Mouse (Mus musculus) liver, embryonic 14.5 days (tissue): ENCODE data around the gene Ifna11. TPM values are rescaled to one million over a fixed set of nuclear protein-coding genes. Genes with fewer than 3 reads are reported as not detected.
A peak's percentile ranks its signal among the peaks of the same experiment; 100 is the strongest.
"Not testable (repeated sequence)": the region's sequence is repeated elsewhere in the genome, so short reads cannot be mapped to it uniquely, and the experiment has no call there.

Experiments
- ATAC-seq: fragments of 200-750 bp; cut with Nextera tagmentation; 2 replicates; pipeline ENCODE4 v1.8.0; 2017; ENCODE audit warnings: moderate number of reproducible peaks, mild to moderate bottlenecking, moderate library complexity; ENCODE audit not compliant: insufficient read depth
- DNase-seq, 3 experiments: peaks; one replicate each; pipeline ENCODE4 v3.0.0-alpha.2; 2012 to 2013; ENCODE audit warnings: low read depth in 3 of 3, low spot score in 3 of 3
- H3K27ac ChIP-seq: fragments of 300-500 bp; sonication (generic); 2 replicates; pipeline ENCODE4 v1.5.1; 2014; ENCODE audit warnings: moderate library complexity, mild to moderate bottlenecking, control low read depth, inconsistent platforms
- H3K27me3 ChIP-seq: fragments of 300-500 bp; sonication (generic); 2 replicates; pipeline ENCODE4 v1.6.1; 2014; ENCODE audit warnings: mild to moderate bottlenecking, low read length, moderate library complexity; ENCODE audit not compliant: control insufficient read depth, insufficient read depth
- H3K36me3 ChIP-seq: fragments of 300-500 bp; sonication (generic); replicated peaks from 2 replicates; pipeline ENCODE4 v1.6.1; 2014; ENCODE audit warnings: low read depth; ENCODE audit not compliant: control insufficient read depth, insufficient read depth
- H3K4me1 ChIP-seq, 2 experiments: fragments of 200-500 bp in 1 of 2; fragments of 300-500 bp in 1 of 2; sonication (generic) in 1 of 2; replicated peaks; 2 replicates each; pipeline ENCODE4 v1.6.1; 2012 to 2014; ENCODE audit warnings: antibody characterized with exemption in 1 of 2, inconsistent platforms in 1 of 2, low read length in 1 of 2; ENCODE audit not compliant: control insufficient read depth in 2 of 2, insufficient read depth in 2 of 2
- H3K4me2 ChIP-seq: fragments of 300-500 bp; sonication (generic); 2 replicates; pipeline ENCODE4 v1.6.1; 2014; ENCODE audit warnings: low read depth, mild to moderate bottlenecking, control low read depth, moderate library complexity
- H3K4me3 ChIP-seq, 2 experiments: fragments of 200-500 bp in 1 of 2; fragments of 300-500 bp in 1 of 2; sonication (generic) in 1 of 2; 2 replicates each; pipeline ENCODE4 v1.5.1; 2012 to 2014; ENCODE audit warnings: low read depth in 2 of 2, low read length in 2 of 2, mild to moderate bottlenecking in 2 of 2, control low read depth in 1 of 2, inconsistent platforms in 1 of 2, moderate library complexity in 1 of 2; ENCODE audit not compliant: insufficient read depth in 1 of 2
- H3K9ac ChIP-seq: fragments of 300-500 bp; sonication (generic); replicated peaks from 2 replicates; pipeline ENCODE4 v1.6.1; 2014; ENCODE audit warnings: mild to moderate bottlenecking, control low read depth, moderate library complexity
- H3K9me3 ChIP-seq: fragments of 300-500 bp; sonication (generic); 2 replicates; pipeline ENCODE4 v1.6.1; 2016; ENCODE audit warnings: low read length, mixed read lengths; ENCODE audit not compliant: control insufficient read depth
- CTCF ChIP-seq: IDR thresholded peaks from 2 replicates; pipeline ENCODE4 v1.5.1; 2016; ENCODE audit warnings: antibody characterized with exemption, low read depth, control low read depth
- WGBS: fragments of 180-500 bp; shearing (Covaris S2); extraction: QIAGEN DNeasy Blood & Tissue Kit; methylation state at CpG from one replicate; pipeline ENCODE4 v1.1.7; 2014; ENCODE audit not compliant: insufficient replicate concordance; 5-methylcytosine and 5-hydroxymethylcytosine counted together
- polyA plus RNA-seq, 2 experiments: library from polyadenylated mRNA; depleted of rRNA in 1 of 2; stranded (reverse) in 1 of 2; unstranded in 1 of 2; fragments of >200 nt; fragmentation: Nextera tagmentation in 1 of 2; extraction: Ambion mirVana in 1 of 2; gene quantifications; 2 replicates each; pipeline versions ENCODE4 v1.2.1 to v1.2.3; 2012 to 2014

Gene Ifna11
- polyA plus RNA-seq, 2 experiments = not detected

GRCm38 (mm10) chr4:88788402-88788801, 31.4 kb upstream of the Ifna11 start, which contains the start of gene Gm13277:
TSS of gene Gm13277 (plus strand) at chr4:88788632.
- not testable (repeated sequence) for H3K9me3 ChIP-seq, DNase-seq, H3K27me3 ChIP-seq, H3K36me3 ChIP-seq, ATAC-seq, H3K9ac ChIP-seq, H3K4me1 ChIP-seq, H3K4me3 ChIP-seq, H3K27ac ChIP-seq, H3K4me2 ChIP-seq
- no CpG with 5 or more reads among the region's 28 CpGs for WGBS
- peak; percentile 66 for TF ChIP-seq CTCF

DNA sequence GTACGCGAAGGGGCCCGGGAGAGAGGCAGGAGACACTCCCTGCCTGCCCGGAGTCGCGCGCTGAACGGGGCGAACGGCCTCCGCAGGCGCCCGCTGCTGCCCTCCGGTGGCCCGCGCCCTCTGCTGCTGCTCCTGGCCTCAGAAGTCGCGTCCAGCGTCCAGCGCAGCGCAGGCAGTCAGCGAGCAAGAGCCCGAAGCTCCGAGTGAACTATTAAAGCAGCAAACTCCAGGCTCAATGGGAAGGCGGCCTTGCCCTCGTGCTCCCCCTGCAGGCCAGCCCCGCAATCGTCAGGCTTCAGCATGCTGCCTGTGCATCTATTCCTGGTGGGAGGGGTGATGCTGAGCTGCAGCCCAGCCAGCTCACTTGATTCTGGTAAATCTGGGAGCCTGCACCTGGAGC, 28.5 kb upstream of the Ifna11 start, which contains the start of gene Gm13278:
Gene Gm13278, plus strand, starts transcription at position 301 of the 400 bp plus-strand sequence.
- WGBS = no CpG with 5 or more reads among the region's 28 CpGs
- H3K27ac ChIP-seq, H3K4me2 ChIP-seq, H3K36me3 ChIP-seq, H3K4me3 ChIP-seq, H3K9ac ChIP-seq, H3K4me1 ChIP-seq, ATAC-seq, H3K27me3 ChIP-seq, DNase-seq, H3K9me3 ChIP-seq: not testable (repeated sequence)

GRCm38 (mm10) chr4:88793936-88794675, 25.7 kb upstream of the Ifna11 start, which contains the start of gene Gm13275:
TSS of gene Gm13275 (plus strand) at chr4:88794487.
- not testable (repeated sequence) for H3K9me3 ChIP-seq, H3K4me1 ChIP-seq, H3K4me3 ChIP-seq, DNase-seq, H3K4me2 ChIP-seq, ATAC-seq, H3K27me3 ChIP-seq, H3K36me3 ChIP-seq, H3K9ac ChIP-seq, H3K27ac ChIP-seq
- peak; percentile 43 for TF ChIP-seq CTCF
- WGBS = 0% methylated on average over 9 of the region's 52 CpGs

DNA sequence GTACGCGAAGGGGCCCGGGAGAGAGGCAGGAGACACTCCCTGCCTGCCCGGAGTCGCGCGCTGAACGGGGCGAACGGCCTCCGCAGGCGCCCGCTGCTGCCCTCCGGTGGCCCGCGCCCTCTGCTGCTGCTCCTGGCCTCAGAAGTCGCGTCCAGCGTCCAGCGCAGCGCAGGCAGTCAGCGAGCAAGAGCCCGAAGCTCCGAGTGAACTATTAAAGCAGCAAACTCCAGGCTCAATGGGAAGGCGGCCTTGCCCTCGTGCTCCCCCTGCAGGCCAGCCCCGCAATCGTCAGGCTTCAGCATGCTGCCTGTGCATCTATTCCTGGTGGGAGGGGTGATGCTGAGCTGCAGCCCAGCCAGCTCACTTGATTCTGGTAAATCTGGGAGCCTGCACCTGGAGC, 22.7 kb upstream of the Ifna11 start, which contains the start of gene Gm13279:
Gene Gm13279, plus strand, starts transcription at position 301 of the 400 bp plus-strand sequence.
- not testable (repeated sequence) for H3K9me3 ChIP-seq, H3K4me2 ChIP-seq, H3K36me3 ChIP-seq, H3K27me3 ChIP-seq, ATAC-seq, H3K4me1 ChIP-seq, H3K4me3 ChIP-seq, DNase-seq, H3K9ac ChIP-seq, H3K27ac ChIP-seq
- no CpG with 5 or more reads among the region's 28 CpGs for WGBS

GRCm38 (mm10) chr4:88799365-88799764, 20.4 kb upstream of the Ifna11 start, which contains the start of gene Gm13285:
TSS of gene Gm13285 (plus strand) at chr4:88799665.
- not testable (repeated sequence) for H3K9me3 ChIP-seq, H3K4me3 ChIP-seq, H3K27me3 ChIP-seq, H3K4me1 ChIP-seq, H3K4me2 ChIP-seq, ATAC-seq, H3K27ac ChIP-seq, H3K9ac ChIP-seq, DNase-seq, H3K36me3 ChIP-seq
- 4% methylated on average over 2 of the region's 7 CpGs for WGBS

DNA sequence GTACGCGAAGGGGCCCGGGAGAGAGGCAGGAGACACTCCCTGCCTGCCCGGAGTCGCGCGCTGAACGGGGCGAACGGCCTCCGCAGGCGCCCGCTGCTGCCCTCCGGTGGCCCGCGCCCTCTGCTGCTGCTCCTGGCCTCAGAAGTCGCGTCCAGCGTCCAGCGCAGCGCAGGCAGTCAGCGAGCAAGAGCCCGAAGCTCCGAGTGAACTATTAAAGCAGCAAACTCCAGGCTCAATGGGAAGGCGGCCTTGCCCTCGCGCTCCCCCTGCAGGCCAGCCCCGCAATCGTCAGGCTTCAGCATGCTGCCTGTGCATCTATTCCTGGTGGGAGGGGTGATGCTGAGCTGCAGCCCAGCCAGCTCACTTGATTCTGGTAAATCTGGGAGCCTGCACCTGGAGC, 16.8 kb upstream of the Ifna11 start, which contains the start of gene Gm13287:
Gene Gm13287, plus strand, starts transcription at position 301 of the 400 bp plus-strand sequence.
- not testable (repeated sequence) for H3K27ac ChIP-seq, DNase-seq, H3K9me3 ChIP-seq, ATAC-seq, H3K27me3 ChIP-seq, H3K36me3 ChIP-seq, H3K9ac ChIP-seq, H3K4me2 ChIP-seq, H3K4me1 ChIP-seq, H3K4me3 ChIP-seq
- no CpG with 5 or more reads among the region's 29 CpGs for WGBS

DNA sequence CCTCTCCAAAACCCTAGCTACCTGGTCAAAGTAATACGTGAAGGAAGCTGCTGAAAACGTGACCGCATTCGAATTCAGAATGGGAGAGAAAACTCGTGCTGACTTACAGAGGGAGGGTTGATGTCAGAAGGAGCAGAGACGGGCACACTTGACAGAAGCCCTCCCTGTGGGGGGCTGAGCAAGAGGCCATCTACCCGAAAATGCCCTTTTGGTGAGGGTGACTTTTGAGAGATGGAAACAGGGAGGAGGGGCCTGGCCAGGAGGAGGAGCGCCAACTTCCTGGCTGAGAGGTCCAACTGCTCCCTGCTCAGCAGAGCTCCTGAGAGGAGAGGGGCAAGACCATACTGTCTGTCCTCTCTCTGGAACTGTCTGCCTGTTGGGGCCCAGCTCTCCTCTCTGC, 14.5 kb upstream of the Ifna11 start, which contains the start of gene Gm13288:
Gene Gm13288, plus strand, starts transcription at position 301 of the 400 bp plus-strand sequence.
- H3K4me3 ChIP-seq = 0 out of 4 replicates have a peak within 1 kb of the TSS, but pooled peaks of 1 of the 2 experiments have one; percentile 21

More for the DNA sequence above, 14.5 kb upstream of the Ifna11 start, which contains the start of gene Gm13288:
- not testable (repeated sequence) for ATAC-seq, H3K9me3 ChIP-seq, H3K9ac ChIP-seq, H3K27ac ChIP-seq, H3K4me1 ChIP-seq, H3K27me3 ChIP-seq, DNase-seq, H3K36me3 ChIP-seq
- H3K4me2 ChIP-seq = peak within 1 kb of the TSS; percentile 31; the same call in 1 of the 2 replicates
- WGBS = no CpG with 5 or more reads among the region's 8 CpGs
